Mouse (Mus musculus): ENCODE results near the gene AI413582. TPM values are rescaled to one million over a fixed set of nuclear protein-coding genes. Genes with fewer than 3 reads are reported as not detected.

AI413582 gene
- polyA plus RNA-seq, 1 experiment: 120 TPM

DNA sequence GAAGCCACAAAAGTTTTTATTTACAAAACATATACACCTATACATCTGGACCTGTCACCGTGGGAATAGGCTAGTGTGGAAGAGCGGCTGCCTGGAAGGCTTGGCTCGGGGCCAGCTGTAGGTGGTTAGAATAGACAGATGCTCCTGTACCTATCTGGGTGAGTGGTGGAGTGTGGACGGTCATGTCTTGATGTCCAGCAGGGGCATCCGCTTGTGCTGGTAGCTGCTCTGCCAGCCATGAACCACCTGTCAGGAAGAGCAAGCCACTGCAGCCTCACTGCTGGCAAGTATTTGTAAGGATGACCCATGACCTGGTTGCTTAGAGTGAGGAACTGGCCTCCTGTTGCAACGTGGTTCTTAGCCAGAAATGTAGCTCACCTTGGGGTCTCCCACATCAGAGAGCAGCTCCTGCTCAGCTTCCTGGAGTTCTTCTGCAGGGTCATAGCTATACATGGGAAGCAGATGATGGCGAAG, 1.7 kb downstream of the AI413582 start:
- WGBS: 66% methylated on average over 7 of the region's 7 CpGs
- Histone ChIP-seq H3K27ac (ENCODE audit: control insufficient read depth, insufficient read depth, low read length) (no peak overlapping the region), H3K36me3 (ENCODE audit: control insufficient read depth, insufficient read depth, low read length) (peaks cover 15% of the 10 kb centered on the region), H3K4me1 (replicated peaks; ENCODE audit: control insufficient read depth, insufficient read depth, low read length) (peaks cover 47% of the 10 kb centered on the region), H3K27me3 (ENCODE audit: control insufficient read depth, insufficient read depth, low read length) (no peaks in the 10 kb centered on the region), H3K4me3 (ENCODE audit: control insufficient read depth, insufficient read depth, low read length) (no peak overlapping the region)
- no peak for DNase-seq
- TF ChIP-seq POLR2A (IDR thresholded peaks at IDR 0.05; ENCODE audit: control insufficient read depth, extremely low read depth, insufficient read depth, low read length, poor library complexity) (no peak), CTCF (IDR thresholded peaks at IDR 0.05; ENCODE audit: borderline replicate concordance, control insufficient read depth, extremely low read depth, insufficient read depth, low read length, poor library complexity) (no peak)

- Histone ChIP-seq H3K27ac (ENCODE audit: control insufficient read depth, insufficient read depth, low read length) (no peak overlapping the region), H3K27me3 (ENCODE audit: control insufficient read depth, insufficient read depth, low read length) (no peaks in the 10 kb centered on the region), H3K4me1 (replicated peaks; ENCODE audit: control insufficient read depth, insufficient read depth, low read length) (peaks cover 50% of the 10 kb centered on the region), H3K36me3 (ENCODE audit: control insufficient read depth, insufficient read depth, low read length) (peaks cover 15% of the 10 kb centered on the region), H3K4me3 (ENCODE audit: control insufficient read depth, insufficient read depth, low read length) (no peak overlapping the region)
- TF ChIP-seq CTCF (IDR thresholded peaks at IDR 0.05; ENCODE audit: borderline replicate concordance, control insufficient read depth, extremely low read depth, insufficient read depth, low read length, poor library complexity) (no peak), POLR2A (IDR thresholded peaks at IDR 0.05; ENCODE audit: control insufficient read depth, extremely low read depth, insufficient read depth, low read length, poor library complexity) (no peak)
- WGBS: 59% methylated on average over 9 of the region's 11 CpGs
- no peak for DNase-seq
These were observed 3.6 kb downstream of the AI413582 start for GRCm38 (mm10) chr17:27561809-27562526.

DNA sequence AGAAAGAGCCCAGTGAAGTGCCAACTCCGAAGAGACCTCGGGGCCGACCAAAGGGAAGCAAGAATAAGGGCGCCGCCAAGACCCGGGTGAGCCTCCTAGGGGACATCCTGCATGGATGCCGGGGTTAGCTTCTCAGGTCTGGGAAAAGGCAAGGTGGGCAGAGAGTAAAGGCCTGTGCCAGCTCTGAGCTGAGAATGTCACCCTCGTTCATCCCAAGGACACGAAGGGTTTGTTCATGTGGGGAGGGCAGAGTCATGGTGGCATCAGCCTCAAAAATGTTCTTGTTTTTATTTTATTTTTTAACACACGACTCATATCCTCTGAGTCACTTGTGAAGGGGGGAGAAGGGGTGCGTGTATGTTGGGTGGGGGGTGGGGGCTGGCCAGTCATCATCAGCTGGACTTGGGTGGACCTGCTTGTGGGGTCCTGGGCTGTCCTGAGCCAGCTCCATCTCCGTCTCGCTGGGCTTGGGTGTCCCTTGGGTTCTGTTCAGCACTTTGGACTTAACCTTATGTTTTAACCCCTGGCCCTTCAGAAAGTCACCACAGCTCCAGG, 4.6 kb downstream of the AI413582 start:
- no peak for TF ChIP-seq POLR2A (IDR thresholded peaks at IDR 0.05; ENCODE audit: control insufficient read depth, extremely low read depth, insufficient read depth, low read length, poor library complexity)
- no peak for TF ChIP-seq CTCF (IDR thresholded peaks at IDR 0.05; ENCODE audit: borderline replicate concordance, control insufficient read depth, extremely low read depth, insufficient read depth, low read length, poor library complexity)
- Histone ChIP-seq H3K4me3 (ENCODE audit: control insufficient read depth, insufficient read depth, low read length) (no peak overlapping the region), H3K27me3 (ENCODE audit: control insufficient read depth, insufficient read depth, low read length) (no peaks in the 10 kb centered on the region), H3K36me3 (ENCODE audit: control insufficient read depth, insufficient read depth, low read length) (peaks cover 15% of the 10 kb centered on the region), H3K4me1 (replicated peaks; ENCODE audit: control insufficient read depth, insufficient read depth, low read length) (peaks cover 48% of the 10 kb centered on the region), H3K27ac (ENCODE audit: control insufficient read depth, insufficient read depth, low read length) (no peak overlapping the region)
- WGBS: 91% methylated on average over 13 of the region's 13 CpGs
- no peak for DNase-seq

DNA sequence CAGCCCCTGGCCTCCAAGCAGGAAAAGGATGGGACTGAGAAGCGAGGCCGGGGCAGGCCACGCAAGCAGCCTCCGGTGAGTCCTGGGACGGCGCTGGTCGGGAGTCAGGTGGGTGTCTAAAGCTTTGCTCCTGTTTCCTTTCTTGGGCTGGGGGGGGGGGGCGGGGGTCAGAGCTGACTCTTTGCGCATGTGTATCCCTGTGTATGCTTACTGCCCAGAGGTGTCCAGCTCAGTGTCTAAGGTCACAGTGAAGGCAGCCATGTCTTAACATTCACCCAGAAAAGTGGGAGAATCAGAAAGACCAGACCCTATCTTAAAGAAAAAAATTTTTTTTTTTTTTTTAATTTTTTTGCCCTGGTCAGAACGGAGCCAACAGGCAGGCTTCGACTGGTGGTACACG, 6.0 kb downstream of the AI413582 start:
- Histone ChIP-seq H3K36me3 (ENCODE audit: control insufficient read depth, insufficient read depth, low read length) (peaks cover 15% of the 10 kb centered on the region), H3K4me3 (ENCODE audit: control insufficient read depth, insufficient read depth, low read length) (peak overlapping the region; percentile 28; the same call in 1 of the 2 replicates), H3K27me3 (ENCODE audit: control insufficient read depth, insufficient read depth, low read length) (no peaks in the 10 kb centered on the region), H3K27ac (ENCODE audit: control insufficient read depth, insufficient read depth, low read length) (no peak overlapping the region), H3K4me1 (replicated peaks; ENCODE audit: control insufficient read depth, insufficient read depth, low read length) (peaks cover 50% of the 10 kb centered on the region)
- no peak for DNase-seq
- no peak for TF ChIP-seq POLR2A (IDR thresholded peaks at IDR 0.05; ENCODE audit: control insufficient read depth, extremely low read depth, insufficient read depth, low read length, poor library complexity)
- no peak for TF ChIP-seq CTCF (IDR thresholded peaks at IDR 0.05; ENCODE audit: borderline replicate concordance, control insufficient read depth, extremely low read depth, insufficient read depth, low read length, poor library complexity)
- 84% methylated on average over 12 of the region's 12 CpGs for WGBS

DNA sequence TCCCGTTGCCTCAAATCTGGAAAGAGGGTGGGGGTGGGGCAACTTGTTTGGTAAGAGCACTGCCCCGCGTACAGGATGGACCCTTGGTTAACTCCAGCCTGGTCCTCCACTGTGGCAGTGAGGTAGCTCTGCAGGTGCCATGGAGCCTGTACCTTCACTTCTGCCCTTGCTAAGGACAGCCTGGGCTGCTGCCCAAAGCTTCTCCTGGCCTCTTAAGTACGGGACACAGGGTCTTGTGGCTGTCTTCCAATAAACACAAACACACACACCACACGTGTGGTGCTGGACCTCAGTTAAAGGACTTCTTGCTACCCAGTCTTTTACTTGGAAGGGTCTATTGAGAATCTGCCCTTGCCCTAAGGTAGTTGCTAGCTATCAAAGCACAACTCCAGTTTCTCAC, 6.7 kb downstream of the AI413582 start:
- H3K27ac ChIP-seq (ENCODE audit: control insufficient read depth, insufficient read depth, low read length): no peak overlapping the region; the same call in 1 of the 2 replicates
- WGBS: 14% methylated on average over 5 of the region's 5 CpGs
- H3K4me1 ChIP-seq (replicated peaks; ENCODE audit: control insufficient read depth, insufficient read depth, low read length): peaks cover 50% of the 10 kb centered on the region
- TF ChIP-seq POLR2A (IDR thresholded peaks at IDR 0.05; ENCODE audit: control insufficient read depth, extremely low read depth, insufficient read depth, low read length, poor library complexity): no peak
- TF ChIP-seq CTCF (IDR thresholded peaks at IDR 0.05; ENCODE audit: borderline replicate concordance, control insufficient read depth, extremely low read depth, insufficient read depth, low read length, poor library complexity): no peak
- H3K36me3 ChIP-seq (ENCODE audit: control insufficient read depth, insufficient read depth, low read length): peaks cover 15% of the 10 kb centered on the region
- DNase-seq: no peak
- H3K4me3 ChIP-seq (ENCODE audit: control insufficient read depth, insufficient read depth, low read length): peak overlapping the region; percentile 28
- H3K27me3 ChIP-seq (ENCODE audit: control insufficient read depth, insufficient read depth, low read length): no peaks in the 10 kb centered on the region

DNA sequence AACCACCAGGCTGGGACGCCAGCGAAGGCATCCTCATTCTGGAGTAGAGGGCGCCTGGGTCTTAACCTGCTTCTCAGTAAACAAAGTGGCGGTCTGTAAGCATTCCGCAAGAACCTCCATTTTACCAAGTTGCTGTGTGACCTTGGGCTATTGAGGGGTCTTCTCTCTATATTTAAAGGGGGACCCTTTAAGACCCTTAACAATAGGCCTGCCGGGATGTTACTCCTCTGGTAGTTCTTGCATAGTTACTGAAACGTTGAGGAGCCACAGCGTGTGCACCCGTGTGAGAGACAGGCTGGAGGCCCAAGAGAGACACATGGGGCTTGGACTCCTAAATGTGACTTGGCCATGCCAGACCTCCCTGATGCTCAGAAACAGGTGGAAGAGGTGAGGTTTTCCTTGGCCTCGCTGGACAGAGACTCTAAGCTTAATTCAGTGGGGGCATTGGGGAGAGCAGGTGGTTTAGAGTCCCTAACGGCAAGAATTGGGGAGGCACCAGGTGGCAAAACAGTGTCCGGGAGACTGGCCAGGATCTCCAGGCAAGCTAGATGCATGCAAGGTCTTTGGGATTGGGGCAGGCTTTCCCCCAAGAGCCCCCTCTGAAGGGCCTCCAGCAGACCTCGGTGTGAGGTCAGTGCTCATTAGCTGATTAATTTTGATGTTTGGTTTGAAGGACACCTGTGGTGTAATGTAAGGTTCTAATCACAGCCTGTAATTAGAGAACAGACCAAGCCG, 7.5 kb downstream of the AI413582 start:
- no peak for DNase-seq
- TF ChIP-seq CTCF (IDR thresholded peaks at IDR 0.05; ENCODE audit: borderline replicate concordance, control insufficient read depth, extremely low read depth, insufficient read depth, low read length, poor library complexity) (no peak), POLR2A (IDR thresholded peaks at IDR 0.05; ENCODE audit: control insufficient read depth, extremely low read depth, insufficient read depth, low read length, poor library complexity) (no peak; the same call in 1 of the 2 replicates)
- no peaks in the 10 kb centered on the region for H3K27me3 ChIP-seq (ENCODE audit: control insufficient read depth, insufficient read depth, low read length)
- H3K27ac ChIP-seq (ENCODE audit: control insufficient read depth, insufficient read depth, low read length): peak overlapping the region; percentile 43; the same call in 1 of the 2 replicates
- H3K36me3 ChIP-seq (ENCODE audit: control insufficient read depth, insufficient read depth, low read length): peaks cover 15% of the 10 kb centered on the region
- H3K4me1 ChIP-seq (replicated peaks; ENCODE audit: control insufficient read depth, insufficient read depth, low read length): peaks cover 47% of the 10 kb centered on the region
- peak overlapping the region; percentile 55 for H3K4me3 ChIP-seq (ENCODE audit: control insufficient read depth, insufficient read depth, low read length)
- 3% methylated on average over 14 of the region's 14 CpGs for WGBS
